Mouse (Mus musculus) lung, postnatal 0 days (tissue): ENCODE measurements at regions not wholly inside any gene's neighbourhood (a gene's known extent, or its start where the extent isn't known, plus 50 kb on each side); places are given as distances from the start of the nearest gene placed in this dataset.

Experiments
- CTCF ChIP-seq: IDR thresholded peaks from 2 replicates; pipeline ENCODE4 v1.5.1; 2016; ENCODE audit warnings: antibody characterized with exemption, mild to moderate bottlenecking
- EP300 ChIP-seq: IDR thresholded peaks from 2 replicates; pipeline ENCODE4 v1.6.1; 2016; ENCODE audit warnings: antibody characterized with exemption, mild to moderate bottlenecking, control low read depth

DNA sequence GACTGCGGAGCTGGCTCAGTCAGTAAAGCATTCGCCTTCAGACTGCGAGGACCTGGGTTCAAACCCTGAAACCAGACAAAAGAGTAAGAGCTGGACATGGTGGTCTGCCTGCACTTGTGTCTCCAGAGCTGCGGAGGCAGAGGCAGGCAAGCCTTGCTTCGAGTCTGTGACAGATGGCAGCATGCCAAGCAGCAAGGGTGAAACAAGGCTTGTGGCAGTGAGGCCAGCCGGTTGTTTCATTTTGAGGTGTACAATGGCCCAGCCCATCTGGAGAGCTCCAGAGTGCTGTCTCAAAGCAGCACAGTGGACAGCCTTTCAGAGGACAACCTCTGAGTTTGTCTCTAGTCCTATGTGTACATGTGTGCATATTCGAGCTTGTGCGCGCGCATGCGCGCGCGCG is 225.9 kb downstream of the Prex1 start:
- TF ChIP-seq CTCF (no peak), EP300 (no peak)
